Mouse (Mus musculus) cerebellum, postnatal 4 days (tissue): ENCODE data around the gene Sla2.
"Not testable (repeated sequence)": the region's sequence is repeated elsewhere in the genome, so short reads cannot be mapped to it uniquely, and the experiment has no call there.

ENCODE experiments used
- DNase-seq, 2 experiments: peaks; one replicate each; pipeline ENCODE4 v3.0.0; 2022; ENCODE audit warnings: low spot score in 2 of 2, mixed read lengths in 1 of 2

The Sla2 gene

DNA sequence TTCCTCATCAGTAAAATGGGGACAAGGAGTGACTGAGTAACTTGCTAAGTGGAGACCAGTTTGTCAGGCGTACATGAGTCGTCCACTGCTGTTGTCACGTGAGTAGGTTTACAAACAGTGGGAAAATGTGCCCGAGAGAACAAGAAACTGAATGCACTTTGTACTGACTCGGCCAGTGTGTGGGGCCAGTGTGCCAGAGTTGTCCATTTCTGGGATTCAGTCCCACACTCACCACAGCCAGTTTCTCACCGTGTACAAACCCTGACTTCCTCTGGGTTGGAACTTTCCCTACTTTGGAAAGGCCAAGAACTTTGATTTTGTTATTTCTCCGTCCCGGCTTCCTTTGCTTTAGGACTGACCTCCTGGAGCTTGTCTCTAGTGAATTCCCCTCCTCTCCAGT lies 18.0 kb downstream of the Sla2 start:
- DNase-seq = no peak

- DNase-seq = no peak
These were observed 22.5 kb downstream of the Sla2 start for GRCm38 (mm10) chr2:156864481-156864880.

- no peak for DNase-seq
These were observed 23.4 kb downstream of the Sla2 start for GRCm38 (mm10) chr2:156863487-156864160.

GRCm38 (mm10) chr2:156862772-156863486 lies 24.1 kb downstream of the Sla2 start, which contains the start of gene Rab5if:
Gene Rab5if (plus strand): TSS chr2:156863128.
- peak; percentile 97 to 98 for DNase-seq

DNA sequence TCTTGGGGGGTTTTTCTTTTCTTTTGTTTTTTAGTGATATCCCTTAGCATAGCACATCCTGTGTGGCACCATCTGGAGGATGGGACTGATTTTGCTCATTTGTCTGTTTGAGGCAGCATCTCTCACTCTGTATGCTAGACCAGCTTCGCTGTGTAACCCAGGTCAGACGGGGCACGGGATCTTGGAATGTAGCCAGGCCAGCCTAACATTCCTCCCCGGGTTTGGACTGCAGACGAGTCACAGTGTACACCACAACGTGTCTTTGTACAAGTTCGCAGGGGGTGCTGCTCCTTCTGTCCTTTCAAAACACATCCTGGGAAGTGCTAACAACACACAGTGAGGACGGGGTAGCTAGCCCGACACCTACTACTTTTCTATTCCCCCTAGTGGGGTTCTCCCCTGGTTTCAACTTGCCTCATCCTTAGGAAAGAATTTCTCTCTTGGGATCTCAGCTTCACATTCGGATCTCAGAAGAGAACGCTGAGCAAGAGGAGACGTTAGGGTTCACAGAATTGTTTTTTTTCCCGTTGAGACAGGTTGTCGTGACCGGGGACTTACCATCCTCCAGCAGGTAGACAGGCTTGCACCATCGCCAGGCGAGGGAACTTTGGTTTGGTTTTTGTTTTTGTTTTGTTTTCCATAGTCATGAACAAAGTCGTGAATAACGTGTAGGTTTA lies 24.8 kb downstream of the Sla2 start:
- no peak for DNase-seq

DNA sequence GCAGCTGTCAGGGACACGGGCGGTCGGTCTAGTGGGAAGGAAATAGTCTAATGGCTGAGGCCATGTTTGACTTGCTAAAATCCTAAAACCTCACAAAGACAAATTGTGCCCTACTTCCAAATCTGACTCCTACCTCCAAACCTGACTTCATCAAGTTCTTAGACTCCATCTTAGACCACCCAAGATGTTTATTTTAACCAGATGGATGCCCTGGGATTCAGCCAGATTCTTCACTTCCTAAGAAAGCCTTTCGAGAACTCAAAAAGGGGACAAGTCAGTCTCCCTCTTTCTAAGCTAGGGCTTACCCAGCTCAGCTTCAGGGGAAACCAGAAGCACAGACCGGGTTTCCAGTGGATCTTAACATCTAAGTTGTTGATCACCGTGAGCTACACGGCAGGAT lies 28.3 kb downstream of the Sla2 start:
- no peak for DNase-seq

- no peak for DNase-seq
These were observed 29.2 kb downstream of the Sla2 start, which contains the start of gene 4930518I15Rik for GRCm38 (mm10) chr2:156857835-156858234. Gene 4930518I15Rik (minus strand): TSS chr2:156857946.

DNA sequence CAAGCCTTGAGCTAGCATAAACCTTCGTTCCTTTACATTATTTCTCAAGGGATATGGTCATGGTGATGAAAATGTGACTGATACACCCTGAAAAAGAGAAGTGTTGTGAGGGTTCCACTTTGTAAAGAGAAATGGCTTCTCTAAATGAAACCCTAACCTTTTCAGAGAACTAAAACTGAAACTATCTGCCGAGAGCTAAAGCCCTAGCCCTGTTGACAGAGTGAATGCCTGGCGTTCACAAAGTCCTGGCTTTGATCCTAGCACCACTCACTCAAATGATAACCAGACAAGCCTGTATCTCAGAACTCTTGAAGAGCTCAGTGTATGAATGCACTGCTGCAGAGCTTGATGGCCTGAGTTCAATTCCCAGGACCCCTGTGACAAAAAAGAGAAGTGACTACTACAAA lies 29.6 kb downstream of the Sla2 start:
- no peak for DNase-seq

DNA sequence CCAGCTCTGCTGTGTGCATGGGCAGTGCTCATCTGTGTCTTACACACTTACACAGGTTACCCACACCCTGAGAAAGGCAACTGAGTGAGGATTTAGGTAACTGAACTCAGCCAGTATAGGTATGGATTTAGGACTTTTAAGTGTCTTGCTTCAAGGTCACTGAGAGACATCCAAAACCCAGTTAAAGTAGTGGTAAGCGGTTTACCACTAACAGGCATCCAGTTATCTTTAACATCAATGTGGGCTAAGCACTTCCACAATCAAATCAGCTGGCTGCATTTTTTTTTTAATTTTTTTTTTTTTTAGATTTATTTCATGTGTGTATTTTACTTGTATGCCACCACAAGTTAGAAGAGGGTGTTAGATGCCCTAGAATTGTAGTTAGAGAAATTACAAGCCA lies 30.7 kb downstream of the Sla2 start:
- no peak for DNase-seq

- DNase-seq = peak in 1 of 2 experiments; percentile 47
These were observed 32.8 kb downstream of the Sla2 start for GRCm38 (mm10) chr2:156853999-156854771.

- not testable (repeated sequence) for DNase-seq
These were observed 33.4 kb downstream of the Sla2 start for GRCm38 (mm10) chr2:156853584-156853983.

DNA sequence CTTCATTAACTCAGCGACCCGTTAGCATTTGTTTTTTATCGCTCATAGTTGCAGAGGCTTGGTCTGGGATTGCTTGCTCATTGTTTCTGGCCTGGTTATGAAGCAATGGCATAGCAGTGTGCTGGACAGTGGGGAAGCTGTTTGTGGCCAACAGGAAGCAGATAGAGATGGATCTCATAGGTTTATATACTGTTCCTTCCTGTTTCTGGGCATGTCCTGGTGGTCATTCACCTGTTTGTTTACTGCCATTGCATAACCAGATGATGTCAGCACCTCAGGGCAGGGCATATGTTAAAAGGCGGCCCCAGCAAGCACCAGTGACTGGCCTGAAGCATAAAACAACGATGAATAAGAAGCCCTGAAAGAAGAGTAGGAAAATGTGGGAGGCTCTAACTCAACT lies 36.5 kb downstream of the Sla2 start:
- no peak for DNase-seq

DNA sequence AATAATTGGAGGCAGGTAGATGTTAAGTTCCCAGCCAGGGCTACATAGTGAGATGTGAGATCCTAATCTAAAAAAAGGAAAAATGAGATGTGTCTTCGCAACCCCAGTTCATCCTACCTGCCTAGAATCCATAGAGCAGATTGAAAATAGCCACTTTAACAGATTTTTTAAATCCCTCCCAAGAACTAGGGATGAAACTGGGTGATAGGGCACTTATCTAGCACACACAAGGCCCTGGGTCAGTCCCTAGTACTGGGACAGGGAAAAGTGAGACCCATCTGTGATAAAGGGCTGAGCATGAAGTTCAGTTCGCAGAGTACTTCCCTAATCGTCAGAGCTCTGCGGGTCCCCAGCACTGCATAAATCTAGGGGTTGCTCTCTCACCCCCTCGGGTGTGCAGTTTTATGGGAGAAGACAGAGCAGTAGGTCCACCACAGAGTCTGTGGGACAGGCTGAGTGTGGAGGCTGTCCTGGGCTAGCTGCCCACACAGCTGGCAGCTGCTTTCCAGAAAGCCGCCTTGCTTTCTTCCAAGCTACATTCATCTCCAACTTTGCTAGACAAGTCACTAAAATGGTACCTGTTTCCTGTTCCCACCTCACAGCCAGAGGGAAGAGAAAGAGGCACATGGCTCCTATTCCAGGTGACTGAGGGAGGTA lies 38.3 kb downstream of the Sla2 start:
- DNase-seq = no peak

- no peak for DNase-seq
These were observed 39.3 kb downstream of the Sla2 start for GRCm38 (mm10) chr2:156847653-156848052.

DNA sequence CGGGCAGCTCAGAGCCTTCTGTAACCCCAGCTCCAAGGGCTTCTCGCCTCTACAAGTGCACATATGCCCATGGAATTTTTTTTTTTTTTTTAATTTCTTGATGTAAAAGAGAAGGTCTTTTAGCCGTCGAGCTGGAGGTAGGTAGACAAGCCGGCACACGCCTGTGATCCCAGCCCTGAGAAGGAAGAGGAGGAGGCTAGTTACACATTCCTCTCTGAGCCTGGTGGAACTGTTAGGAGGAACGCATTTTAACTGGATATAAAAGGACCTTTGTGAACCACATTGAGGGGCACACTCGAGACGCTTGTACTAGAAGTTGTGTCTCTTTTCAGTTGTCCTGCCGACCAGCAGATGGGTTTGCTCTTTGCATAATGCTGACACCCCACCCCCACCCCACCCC lies 42.3 kb downstream of the Sla2 start:
- no peak for DNase-seq

- no peak for DNase-seq
These were observed 43.7 kb downstream of the Sla2 start for GRCm38 (mm10) chr2:156843331-156843730.

- DNase-seq = no peak
These were observed 44.3 kb downstream of the Sla2 start for GRCm38 (mm10) chr2:156842711-156843110.

- peak in 1 of 2 experiments; percentile 42 for DNase-seq
These were observed 44.9 kb downstream of the Sla2 start for GRCm38 (mm10) chr2:156841841-156842706.

DNA sequence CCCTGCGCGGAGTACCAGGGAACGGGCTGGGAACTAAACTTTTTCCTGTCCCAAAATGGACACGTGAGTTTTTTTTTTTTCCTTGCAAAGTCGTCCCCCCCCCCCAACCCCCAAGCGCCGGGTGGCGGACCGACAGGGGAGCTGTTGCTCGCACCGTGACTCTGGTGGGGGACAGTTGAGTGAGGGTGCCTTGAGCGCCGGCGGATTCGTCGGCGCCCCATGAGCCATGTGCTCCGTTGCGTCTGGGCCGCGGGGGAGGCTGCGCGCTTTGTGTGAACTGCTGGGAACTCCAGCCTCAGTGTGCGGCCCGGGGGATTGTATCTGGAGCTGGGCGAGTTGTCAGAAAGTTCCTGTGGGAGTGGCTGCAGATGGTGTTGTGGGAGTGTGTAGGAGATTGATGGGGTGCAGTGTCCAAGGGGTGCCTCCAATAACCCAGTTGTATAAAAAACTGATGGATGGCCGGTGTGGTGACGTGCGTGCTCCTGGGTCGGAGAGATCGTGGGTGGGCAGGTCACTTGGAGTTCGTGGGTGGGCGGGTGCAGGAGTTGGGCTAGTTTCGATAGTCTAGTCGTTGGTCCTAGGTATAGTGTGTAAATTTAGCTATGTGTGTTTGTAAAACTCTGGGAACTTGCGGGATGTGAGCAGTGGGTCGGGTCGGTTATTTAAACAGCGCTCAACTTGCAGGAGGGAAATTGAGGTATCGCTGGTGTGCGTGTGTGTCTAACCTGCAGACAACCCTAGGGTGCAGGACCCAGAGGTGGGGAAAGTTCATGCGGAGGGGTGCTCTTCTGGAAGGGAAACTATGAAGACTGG lies 45.8 kb downstream of the Sla2 start:
- peak in 1 of 2 experiments; percentile 44 for DNase-seq
